Mouse (Mus musculus) limb, embryonic 11.5 days (tissue): Measurements from ENCODE around the gene Rbmxl1. TPM values are rescaled to one million over a fixed set of nuclear protein-coding genes. Genes with fewer than 3 reads are reported as not detected.
"Not testable (repeated sequence)": the region's sequence is repeated elsewhere in the genome, so short reads cannot be mapped to it uniquely, and the experiment has no call there.

ENCODE experiments used
- ATAC-seq: fragments of 200-750 bp; cut with Nextera tagmentation; 2 replicates; pipeline ENCODE4 v1.8.0; 2017; ENCODE audit warnings: low read depth; ENCODE audit not compliant: insufficient number of reproducible peaks, low FRiP score, low TSS enrichment
- DNase-seq: peaks from one replicate; pipeline ENCODE4 v3.0.0-alpha.2; 2015; ENCODE audit warnings: low spot score
- H3K27ac ChIP-seq: fragments of 300-500 bp; sonication (generic); replicated peaks from 2 replicates; pipeline ENCODE4 v1.5.1; 2014; ENCODE audit warnings: low read depth, mild to moderate bottlenecking, low read length
- H3K27me3 ChIP-seq: fragments of 300-500 bp; sonication (generic); 2 replicates; pipeline ENCODE4 v1.6.1; 2014; ENCODE audit warnings: mild to moderate bottlenecking, low read length, mixed read lengths; ENCODE audit not compliant: control insufficient read depth, insufficient read depth
- H3K36me3 ChIP-seq: fragments of 300-500 bp; sonication (generic); 2 replicates; pipeline ENCODE4 v1.6.1; 2014; ENCODE audit warnings: mild to moderate bottlenecking, low read length, moderate library complexity, mixed read lengths; ENCODE audit not compliant: control insufficient read depth, insufficient read depth
- H3K4me1 ChIP-seq: fragments of 300-500 bp; sonication (generic); 2 replicates; pipeline ENCODE4 v1.6.1; 2014; ENCODE audit warnings: low read length, mixed read lengths; ENCODE audit not compliant: control insufficient read depth, insufficient read depth
- H3K4me2 ChIP-seq: fragments of 300-500 bp; sonication (generic); 2 replicates; pipeline ENCODE4 v1.6.1; 2014; ENCODE audit warnings: low read depth, mild to moderate bottlenecking, moderate library complexity; ENCODE audit not compliant: severe bottlenecking
- H3K4me3 ChIP-seq: fragments of 300-500 bp; sonication (generic); 2 replicates; pipeline ENCODE4 v1.5.1; 2014; ENCODE audit warnings: low read depth, low read length
- H3K9ac ChIP-seq: fragments of 300-500 bp; sonication (generic); 2 replicates; pipeline ENCODE4 v1.6.1; 2014; ENCODE audit warnings: mild to moderate bottlenecking, low read length
- H3K9me3 ChIP-seq: fragments of 300-500 bp; sonication (generic); 2 replicates; pipeline ENCODE4 v1.6.1; 2016; ENCODE audit warnings: low read length; ENCODE audit not compliant: control insufficient read depth
- WGBS: fragments of 180-500 bp; shearing (Covaris S2); extraction: QIAGEN DNeasy Blood & Tissue Kit; methylation state at CpG from one replicate; pipeline ENCODE4 v1.1.7; 2014; 5-methylcytosine and 5-hydroxymethylcytosine counted together
- polyA plus RNA-seq: library from polyadenylated mRNA; unstranded; fragments of >200 nt; fragmentation: Nextera tagmentation; extraction: Ambion mirVana; gene quantifications from 2 replicates; pipeline ENCODE4 v1.2.1, GENCODE M21; 2014

Gene Rbmxl1
- polyA plus RNA-seq, 1 experiment from 2014 or later = 429 TPM

- peaks cover 8% of the 10 kb centered on the region; the same call in 1 of the 2 replicates for H3K36me3 ChIP-seq
- H3K4me2 ChIP-seq = peak within 1 kb of the TSS; percentile 90
- peak within 1 kb of the TSS; percentile 100 for H3K9ac ChIP-seq
- peak; percentile 92 for DNase-seq
- WGBS = under 1% methylated on average over 51 of the region's 51 CpGs
- peak; percentile 96 for ATAC-seq
- H3K27ac ChIP-seq = peak within 1 kb of the TSS; percentile 91
- no peaks in the 10 kb centered on the region for H3K9me3 ChIP-seq
- H3K4me1 ChIP-seq = no peaks in the 10 kb centered on the region
- no peaks in the 10 kb centered on the region for H3K27me3 ChIP-seq
- peak within 1 kb of the TSS; percentile 93 for H3K4me3 ChIP-seq
These were observed 754 bp upstream of the Rbmxl1 start, which contains the start of gene Slc10a7 for GRCm38 (mm10) chr8:78509273-78510031. Slc10a7 (plus strand) TSS chr8:78509346.

- peaks cover 11% of the 10 kb centered on the region; the same call in 1 of the 2 replicates for H3K36me3 ChIP-seq
- H3K27ac ChIP-seq = peak overlapping the region; percentile 91
- ATAC-seq (0 out of 2 replicates have a peak, but pooled peaks have one; percentile 10), DNase-seq (peak; percentile 75)
- no peaks in the 10 kb centered on the region for H3K9me3 ChIP-seq
- WGBS = 1% methylated on average over 37 of the region's 38 CpGs
- no peaks in the 10 kb centered on the region for H3K27me3 ChIP-seq
- peak overlapping the region; percentile 90 for H3K4me2 ChIP-seq
- H3K9ac ChIP-seq = peak overlapping the region; percentile 100
- no peaks in the 10 kb centered on the region for H3K4me1 ChIP-seq
- H3K4me3 ChIP-seq = peak overlapping the region; percentile 93
These were observed 549 bp downstream of the Rbmxl1 start for GRCm38 (mm10) chr8:78507979-78508718.

GRCm38 (mm10) chr8:78502706-78503105 lies 6.0 kb downstream of the Rbmxl1 start:
- ATAC-seq = no peak
- no peak overlapping the region for H3K4me3 ChIP-seq
- H3K36me3 ChIP-seq = peaks cover 11% of the 10 kb centered on the region; the same call in 1 of the 2 replicates
- DNase-seq = no peak
- WGBS = 79% methylated on average over 2 of the region's 2 CpGs
- no peaks in the 10 kb centered on the region for H3K27me3 ChIP-seq
- H3K9me3 ChIP-seq = no peaks in the 10 kb centered on the region
- no peak overlapping the region for H3K9ac ChIP-seq
- no peak overlapping the region for H3K27ac ChIP-seq
- no peaks in the 10 kb centered on the region for H3K4me1 ChIP-seq
- H3K4me2 ChIP-seq = no peak overlapping the region

GRCm38 (mm10) chr8:78496273-78496672 lies 12.4 kb downstream of the Rbmxl1 start:
- not testable (repeated sequence) for H3K4me2 ChIP-seq, H3K4me3 ChIP-seq, DNase-seq, H3K9me3 ChIP-seq, H3K36me3 ChIP-seq, ATAC-seq, H3K27me3 ChIP-seq, H3K4me1 ChIP-seq, H3K27ac ChIP-seq, H3K9ac ChIP-seq
- 95% methylated on average over 3 of the region's 3 CpGs for WGBS

- Histone ChIP-seq H3K9me3 (no peaks in the 10 kb centered on the region), H3K36me3 (no peaks in the 10 kb centered on the region), H3K27ac (no peak overlapping the region), H3K27me3 (no peaks in the 10 kb centered on the region), H3K4me1 (no peaks in the 10 kb centered on the region), H3K4me3 (no peak overlapping the region), H3K9ac (no peak overlapping the region), H3K4me2 (no peak overlapping the region)
- DNase-seq (no peak), ATAC-seq (no peak)
- WGBS = 49% methylated on average over 2 of the region's 2 CpGs
These were observed 15.7 kb downstream of the Rbmxl1 start for GRCm38 (mm10) chr8:78493031-78493430.

- no peak for ATAC-seq
- 80% methylated on average over 3 of the region's 3 CpGs for WGBS
These were observed 19.0 kb downstream of the Rbmxl1 start for GRCm38 (mm10) chr8:78489733-78490132.

GRCm38 (mm10) chr8:78477051-78477829 lies 31.5 kb downstream of the Rbmxl1 start:
- Histone ChIP-seq H3K27ac (no peak overlapping the region), H3K27me3 (no peaks in the 10 kb centered on the region), H3K9ac (no peak overlapping the region), H3K4me1 (no peaks in the 10 kb centered on the region), H3K36me3 (no peaks in the 10 kb centered on the region), H3K9me3 (no peaks in the 10 kb centered on the region), H3K4me3 (no peak overlapping the region), H3K4me2 (no peak overlapping the region)
- WGBS = 48% methylated on average over 6 of the region's 6 CpGs
- peak; percentile 47 for DNase-seq
- no peak for ATAC-seq

More at GRCm38 (mm10) chr8:78489733-78490132, 19.0 kb downstream of the Rbmxl1 start:
- H3K36me3 ChIP-seq = no peaks in the 10 kb centered on the region
- no peak for DNase-seq
- no peak overlapping the region for H3K4me3 ChIP-seq
- H3K27ac ChIP-seq = no peak overlapping the region
- no peaks in the 10 kb centered on the region for H3K27me3 ChIP-seq
- H3K9me3 ChIP-seq = no peaks in the 10 kb centered on the region
- no peaks in the 10 kb centered on the region for H3K4me1 ChIP-seq
- H3K9ac ChIP-seq = no peak overlapping the region
- H3K4me2 ChIP-seq = no peak overlapping the region

- Histone ChIP-seq H3K9ac (no peak overlapping the region), H3K4me3 (no peak overlapping the region), H3K27ac (no peak overlapping the region), H3K27me3 (no peaks in the 10 kb centered on the region), H3K9me3 (no peaks in the 10 kb centered on the region), H3K4me1 (no peaks in the 10 kb centered on the region), H3K4me2 (no peak overlapping the region), H3K36me3 (no peaks in the 10 kb centered on the region)
- WGBS = 87% methylated on average over 2 of the region's 2 CpGs
- DNase-seq (no peak), ATAC-seq (no peak)
These were observed 40.8 kb downstream of the Rbmxl1 start for GRCm38 (mm10) chr8:78467889-78468288.
